Mouse (Mus musculus) adrenal gland, adult 2 months (tissue): Measurements from ENCODE around the gene Gm28035. TPM values are rescaled to one million over a fixed set of nuclear protein-coding genes. Genes with fewer than 3 reads are reported as not detected.
A peak's percentile ranks its signal among the peaks of the same experiment; 100 is the strongest.

ENCODE experiments used
- DNase-seq: peaks from one replicate; pipeline ENCODE4 v3.0.0; 2021
- polyA plus RNA-seq: library from polyadenylated mRNA; depleted of rRNA; stranded (reverse); fragments of >200 nt; gene quantifications from 2 replicates; pipeline ENCODE4 v1.2.3, GENCODE M21; 2012
- total RNA-seq, 2 experiments: library from RNA; stranded (reverse); gene quantifications; 2 replicates each; pipeline ENCODE4 v1.2.3; 2021

Gm28035 gene
- total and polyA plus RNA-seq, 3 experiments, result 0.97 to 14.0 (median 1.9) TPM

- peak; percentile 90 for DNase-seq
These were observed 2.5 kb upstream of the Gm28035 start for GRCm38 (mm10) chr2:30237881-30238280.

GRCm38 (mm10) chr2:30238906-30239465 is 1.4 kb upstream of the Gm28035 start:
- DNase-seq, result no peak

- DNase-seq, result peak; percentile 62
These were observed 590 bp upstream of the Gm28035 start for GRCm38 (mm10) chr2:30239777-30240176.

- peak; percentile 88 for DNase-seq
These were observed 2.1 kb downstream of the Gm28035 start for GRCm38 (mm10) chr2:30242509-30242908.

GRCm38 (mm10) chr2:30243391-30243790 is 3.0 kb downstream of the Gm28035 start:
- no peak for DNase-seq

GRCm38 (mm10) chr2:30244595-30245178 is 4.3 kb downstream of the Gm28035 start:
- DNase-seq, result no peak

- no peak for DNase-seq
These were observed 6.7 kb downstream of the Gm28035 start for GRCm38 (mm10) chr2:30247036-30247435.

GRCm38 (mm10) chr2:30247681-30248080 is 7.3 kb downstream of the Gm28035 start:
- no peak for DNase-seq

GRCm38 (mm10) chr2:30249182-30249581 is 8.8 kb downstream of the Gm28035 start:
- no peak for DNase-seq

GRCm38 (mm10) chr2:30250166-30251128 is 10.1 kb downstream of the Gm28035 start:
- DNase-seq, result no peak

GRCm38 (mm10) chr2:30251417-30252104 is 11.2 kb downstream of the Gm28035 start:
- no peak for DNase-seq

- peak; percentile 77 for DNase-seq
These were observed 12.2 kb downstream of the Gm28035 start for GRCm38 (mm10) chr2:30252521-30252920.

GRCm38 (mm10) chr2:30253809-30254208 is 13.4 kb downstream of the Gm28035 start:
- DNase-seq, result no peak

- DNase-seq, result no peak
These were observed 15.4 kb downstream of the Gm28035 start for GRCm38 (mm10) chr2:30255631-30256395.

- no peak for DNase-seq
These were observed 16.4 kb downstream of the Gm28035 start for GRCm38 (mm10) chr2:30256616-30257350.

- no peak for DNase-seq
These were observed 17.5 kb downstream of the Gm28035 start for GRCm38 (mm10) chr2:30257699-30258460.

- DNase-seq, result peak; percentile 57
These were observed 18.2 kb downstream of the Gm28035 start for GRCm38 (mm10) chr2:30258600-30258999.

- no peak for DNase-seq
These were observed 19.0 kb downstream of the Gm28035 start for GRCm38 (mm10) chr2:30259131-30260064.
